Mouse (Mus musculus) layer of hippocampus, postnatal 25 days (tissue): Measurements from ENCODE around the gene Nprl2. TPM values are rescaled to one million over a fixed set of nuclear protein-coding genes. Genes with fewer than 3 reads are reported as not detected.

ENCODE experiments used
- DNase-seq, 2 experiments: peaks; one replicate each; pipeline ENCODE4 v3.0.0; 2022; ENCODE audit warnings: mixed read lengths in 2 of 2, low spot score in 1 of 2; ENCODE audit errors: extremely low spot score in 1 of 2
- total RNA-seq, 2 experiments: library from RNA; stranded (reverse); gene quantifications; 2 replicates each; pipeline ENCODE4 v1.2.3; 2021

The Nprl2 gene
- total RNA-seq, 2 experiments from 2014 or later, result 42.4 to 44.9 TPM

- no peak for DNase-seq
These were observed 52.4 kb downstream of the Nprl2 start for GRCm38 (mm10) chr9:107594281-107595062.

Other genes with a start within 250 kb of the Nprl2 start
- gene Cish, start 246.2 kb upstream of the Nprl2 start, total RNA-seq, result 1 to 10 TPM; 2.6 to 2.8 TPM
- gene Hemk1, start 203.9 kb upstream of the Nprl2 start, total RNA-seq, result 10 to 100 TPM; 16.5 to 18.2 TPM
- gene 6430571L13Rik, start 201.6 kb upstream of the Nprl2 start, total RNA-seq, result 1 to 10 TPM; 2.1 to 2.3 TPM
- gene Cacna2d2, start 142.6 kb upstream of the Nprl2 start, total RNA-seq, result 10 to 100 TPM; 16.8 to 21.2 TPM
- 10 to 100 TPM; 38.1 to 41.0 TPM for gene Tmem115, start 8.3 kb upstream of the Nprl2 start, total RNA-seq
- 10 to 100 TPM; 16.4 to 18.5 TPM for gene Cyb561d2, start within 50 bp of the Nprl2 start, total RNA-seq
- 1 to 10 TPM; 4.7 to 5.2 TPM for gene Zmynd10, start 5.1 kb downstream of the Nprl2 start, total RNA-seq
- gene Rassf1, start 9.3 kb downstream of the Nprl2 start, total RNA-seq, result 10 to 100 TPM; 16.1 to 16.3 TPM
- gene Tusc2, start 21.0 kb downstream of the Nprl2 start, total RNA-seq, result 10 to 100 TPM; 71.1 to 76.0 TPM
- 10 to 100 TPM; 13.2 to 17.8 TPM for gene Hyal2, start 25.7 kb downstream of the Nprl2 start, total RNA-seq
- 1 to 10 TPM; 6.4 to 8.0 TPM for gene Hyal1, start 34.7 kb downstream of the Nprl2 start, total RNA-seq
- gene Naa80, start 36.7 kb downstream of the Nprl2 start, total RNA-seq, result 10 to 100 TPM; 11.3 to 13.3 TPM
- gene Hyal3, start 38.6 kb downstream of the Nprl2 start, total RNA-seq, result 1 to 10 TPM; 1.4 to 1.9 TPM
- gene Ifrd2, start 45.4 kb downstream of the Nprl2 start, total RNA-seq, result 10 to 100 TPM; 11.8 to 16.8 TPM
- 1 to 10 TPM; 2.2 to 2.7 TPM for gene Sema3b, start 67.0 kb downstream of the Nprl2 start, total RNA-seq
- gene Gnai2, start 93.1 kb downstream of the Nprl2 start, total RNA-seq, result 100 to 1,000 TPM; 208 to 223 TPM
- gene Slc38a3, start 127.3 kb downstream of the Nprl2 start, total RNA-seq, result 10 to 100 TPM; 57.8 to 66.2 TPM
- gene Gnat1, start 137.5 kb downstream of the Nprl2 start, total RNA-seq, result not detected
- gene Sema3f, start 168.2 kb downstream of the Nprl2 start, total RNA-seq, result 1 to 10 TPM; 2.9 to 4.2 TPM
- 100 to 1,000 TPM; 117 to 159 TPM for gene Rbm5, start 228.8 kb downstream of the Nprl2 start, total RNA-seq